Mouse (Mus musculus): ENCODE measurements at regions not wholly inside any gene's neighbourhood (a gene's known extent, or its start where the extent isn't known, plus 50 kb on each side); places are given as distances from the start of the nearest gene placed in this dataset.

GRCm38 (mm10) chr13:107889588-107889984, 154.7 kb upstream of the Smim15 start:
- TF ChIP-seq CTCF (IDR thresholded peaks at IDR 0.05; ENCODE audit: insufficient read depth, low read depth, low read length) (no peak), POLR2A (IDR thresholded peaks at IDR 0.05; ENCODE audit: insufficient read depth, low read depth, low read length) (no peak)
